Mouse (Mus musculus): ENCODE data around the gene Zfp536. TPM values are rescaled to one million over a fixed set of nuclear protein-coding genes. Genes with fewer than 3 reads are reported as not detected.

The Zfp536 gene
- total RNA-seq, 2 experiments from 2014 or later: 32.5 to 37.6 TPM

DNA sequence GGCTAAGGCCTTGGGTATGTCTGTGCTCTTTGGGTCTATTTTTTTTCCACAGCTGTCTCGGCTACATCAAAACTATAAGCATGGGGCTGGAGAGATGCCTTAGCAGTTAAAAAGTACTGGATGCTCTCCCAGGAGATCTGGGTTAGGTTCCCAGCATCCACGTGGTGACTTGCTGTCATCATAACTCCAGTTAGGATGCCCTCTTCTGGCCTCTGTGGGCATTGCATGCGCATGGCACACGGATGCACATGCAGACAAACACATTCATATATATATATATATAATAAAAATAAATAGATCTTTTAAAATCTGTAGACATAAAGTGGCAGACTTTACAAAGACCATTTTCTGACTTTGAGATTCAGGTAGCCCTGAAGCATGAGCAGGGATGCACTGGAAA, 290.9 kb downstream of the Zfp536 start:
- DNase-seq: peak; percentile 27
- intact Hi-C loops (cut with DNase I): no loop called here

DNA sequence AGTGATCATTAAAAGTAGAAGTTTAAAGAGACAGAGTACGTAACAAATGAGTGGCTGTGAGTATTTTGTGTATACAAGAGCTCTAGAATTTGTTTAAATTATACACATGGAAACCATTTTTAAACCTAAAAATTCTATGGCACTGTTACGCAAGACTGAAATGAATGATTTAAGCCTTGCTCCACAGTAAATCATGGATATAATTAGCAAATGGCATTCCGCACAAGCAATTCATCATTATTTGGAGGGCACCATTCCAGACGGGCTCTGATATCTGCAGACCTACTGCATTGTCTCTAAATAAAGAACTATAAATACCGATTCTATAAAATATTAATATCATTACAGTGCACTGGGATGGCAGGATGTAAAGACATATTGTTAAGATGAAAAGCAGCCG, 292.3 kb downstream of the Zfp536 start:
- intact Hi-C loops (cut with DNase I): no loop called here
- DNase-seq: no peak

DNA sequence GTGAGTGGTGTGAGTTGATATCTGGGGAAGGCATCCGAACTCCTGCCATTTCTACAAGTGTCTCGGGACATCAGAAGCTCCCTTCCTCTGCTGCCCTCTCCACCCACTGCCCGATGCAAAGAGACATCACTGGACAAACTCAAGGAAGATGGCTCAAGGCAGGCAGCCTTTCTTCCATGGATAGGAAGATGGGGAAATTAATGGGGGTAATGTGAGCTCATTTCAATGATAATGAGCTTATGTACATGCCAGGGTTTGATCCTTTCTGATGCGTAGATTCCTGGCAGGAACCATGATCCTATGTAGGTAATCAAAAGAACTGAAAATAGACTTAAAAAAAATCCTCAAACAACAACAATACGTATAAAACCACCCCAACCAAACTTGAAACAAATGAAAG, 296.1 kb downstream of the Zfp536 start:
- no peak for DNase-seq
- intact Hi-C loops (cut with DNase I): no loop called here

DNA sequence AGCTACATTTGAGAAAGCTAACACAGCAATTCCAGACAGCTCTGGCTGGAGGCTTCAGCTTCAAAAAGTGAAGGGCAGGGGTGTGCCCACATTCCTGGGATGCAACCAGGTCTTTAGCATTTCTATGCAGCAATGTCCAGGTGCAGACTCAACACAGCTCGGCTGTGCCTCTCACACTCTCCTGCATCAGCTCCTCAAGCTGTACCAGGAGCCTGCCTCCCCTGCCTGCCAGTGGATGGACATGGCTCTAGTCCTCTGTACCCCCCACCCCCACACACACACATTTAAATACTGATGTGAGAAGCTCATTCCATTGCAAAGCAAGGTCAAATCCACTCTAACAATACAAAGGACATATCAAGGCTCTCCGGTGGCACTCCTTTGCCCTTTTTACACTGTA, 298.0 kb downstream of the Zfp536 start:
- intact Hi-C loops (cut with DNase I): no loop called here
- no peak for DNase-seq

DNA sequence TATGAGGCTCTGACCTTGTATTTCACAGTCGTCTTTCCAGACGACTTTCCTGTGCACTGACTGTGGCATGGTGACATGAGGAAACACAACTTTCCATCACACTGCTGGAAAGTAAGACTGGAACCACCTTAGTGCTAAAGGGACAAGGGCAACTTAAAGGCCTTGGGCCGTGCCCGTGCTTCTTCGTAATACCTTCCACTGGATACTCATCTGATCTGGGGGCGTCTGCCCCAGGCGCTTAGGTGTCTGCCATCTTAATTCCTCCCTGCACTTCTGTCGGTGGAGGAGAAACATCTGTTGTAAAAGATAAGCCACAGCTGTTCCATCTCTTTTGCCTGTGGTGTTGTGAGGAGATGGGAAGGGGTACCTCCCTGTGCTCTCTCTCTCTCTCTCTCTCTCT, 299.2 kb downstream of the Zfp536 start:
- DNase-seq: no peak
- intact Hi-C loops (cut with DNase I): no loop called here

DNA sequence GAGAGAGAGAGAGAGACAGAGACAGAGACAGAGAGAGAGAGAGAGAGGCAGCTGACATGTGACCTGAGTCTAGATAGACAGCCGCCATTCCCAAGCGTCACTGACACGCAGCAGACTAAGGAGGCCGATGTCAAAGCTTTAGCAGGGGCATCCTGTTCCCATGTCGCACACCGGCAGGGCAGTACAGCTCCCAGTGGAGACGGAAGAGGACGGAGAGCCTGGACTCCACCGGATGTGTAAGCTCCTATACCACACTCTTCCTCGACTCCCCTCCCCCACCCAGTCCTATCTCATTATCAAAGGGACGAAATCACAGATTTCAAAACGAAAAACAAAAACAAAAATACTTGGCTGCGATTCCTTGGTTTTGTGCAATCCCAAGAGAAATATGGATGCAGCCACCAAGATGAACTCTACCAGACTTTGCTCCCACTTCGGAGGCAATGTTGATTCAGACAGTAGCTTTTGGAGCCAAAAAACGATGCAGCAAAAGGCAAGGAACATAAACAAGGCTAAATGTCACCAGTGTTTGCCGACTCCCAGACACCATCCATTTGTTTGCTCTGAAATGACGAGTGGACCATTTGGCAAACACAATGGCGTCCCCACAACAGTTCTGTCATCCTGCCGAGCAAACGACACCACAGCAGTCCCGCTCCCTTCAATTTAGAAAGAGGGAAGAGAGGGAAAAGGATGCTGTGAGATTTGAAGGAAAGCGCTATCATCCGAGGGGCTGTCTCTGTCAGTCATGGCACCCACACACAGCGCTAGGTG, 299.9 kb downstream of the Zfp536 start:
- intact Hi-C loops (cut with DNase I): no loop called here
- no peak for DNase-seq

DNA sequence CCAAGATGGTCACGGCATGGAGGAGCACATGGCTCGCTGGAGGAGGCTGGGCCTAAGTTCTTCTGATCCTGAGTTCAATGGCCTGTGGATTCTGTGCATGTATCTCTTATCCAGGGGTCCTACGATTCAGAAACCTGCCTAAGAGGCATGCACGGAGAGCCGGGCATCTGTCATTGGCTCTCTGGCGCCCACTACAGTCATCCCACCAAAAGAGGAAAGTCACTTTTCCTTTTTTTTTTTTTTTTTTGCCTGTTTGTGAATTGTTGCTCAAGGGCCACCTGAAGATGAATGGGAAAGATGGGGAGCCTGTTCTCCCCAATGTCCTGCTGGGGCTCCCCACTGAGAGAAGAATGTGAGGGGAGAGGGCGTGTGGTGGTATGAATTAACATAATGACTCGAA, 301.7 kb downstream of the Zfp536 start:
- intact Hi-C loops (cut with DNase I): no loop called here
- DNase-seq: peak; percentile 11

DNA sequence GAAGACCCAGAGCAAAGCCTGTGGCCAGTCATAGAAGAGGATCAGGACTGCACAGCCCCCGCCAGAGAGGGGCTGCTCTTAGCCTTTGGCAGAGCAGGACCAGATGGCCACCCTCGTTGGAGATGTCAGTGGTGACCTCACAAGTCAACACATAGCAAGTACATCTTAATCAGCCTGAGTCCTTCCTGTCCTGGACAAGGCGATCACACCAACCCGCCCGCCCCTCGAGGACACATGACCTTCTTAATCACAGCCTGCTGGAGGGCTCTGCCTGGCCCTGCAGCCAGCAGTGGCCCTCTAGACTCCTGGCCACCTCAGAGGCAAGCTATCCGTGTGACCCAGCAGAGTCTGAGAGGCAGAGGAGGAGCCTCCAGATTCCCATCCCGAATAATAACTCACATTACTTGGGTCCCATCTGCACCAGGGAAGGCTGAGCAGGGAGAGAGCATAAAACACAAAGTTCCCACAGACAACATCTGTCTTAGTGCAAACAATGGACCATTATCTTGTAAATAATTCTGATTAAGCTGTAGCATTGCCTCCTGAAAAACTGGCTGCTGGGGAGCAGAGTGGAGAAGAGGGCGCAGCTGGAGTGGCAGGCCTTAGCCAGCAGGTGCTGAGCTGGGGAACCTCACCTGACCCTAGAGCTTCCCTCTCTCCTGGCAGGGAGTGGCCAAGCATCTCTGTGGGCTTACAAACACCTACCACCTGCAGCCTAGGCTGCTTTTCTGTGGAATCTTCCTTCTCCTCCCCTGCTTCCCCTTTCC, 306.8 kb downstream of the Zfp536 start:
- intact Hi-C loops (cut with DNase I): no loop called here
- peak; percentile 8 for DNase-seq

DNA sequence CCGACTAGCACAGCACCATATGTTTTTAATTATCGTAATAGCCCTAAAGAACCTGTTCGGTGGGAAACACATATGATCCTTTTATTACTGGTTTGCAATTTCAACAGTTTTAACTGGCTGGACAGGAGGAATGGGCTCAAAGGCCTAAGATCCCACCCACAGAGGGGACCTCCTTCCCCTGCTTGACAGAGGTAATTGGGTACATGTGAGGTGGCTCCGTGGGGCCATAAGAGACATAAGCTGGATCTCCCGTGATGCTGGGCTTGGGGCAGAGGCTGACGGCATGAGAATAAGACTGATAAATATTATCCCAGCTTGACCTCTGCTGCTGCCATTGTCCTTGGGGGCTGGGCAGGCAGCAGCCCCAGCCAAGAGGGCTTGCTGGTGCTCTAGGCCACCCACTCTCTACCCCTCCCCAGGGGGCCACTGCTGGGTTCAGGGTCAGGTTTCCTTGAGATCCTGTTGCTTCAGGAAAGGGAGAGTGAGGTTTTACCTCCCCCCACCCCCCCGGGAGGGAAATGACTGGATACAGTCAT, 309.2 kb downstream of the Zfp536 start:
- DNase-seq: no peak
- intact Hi-C loops (cut with DNase I): no loop called here

DNA sequence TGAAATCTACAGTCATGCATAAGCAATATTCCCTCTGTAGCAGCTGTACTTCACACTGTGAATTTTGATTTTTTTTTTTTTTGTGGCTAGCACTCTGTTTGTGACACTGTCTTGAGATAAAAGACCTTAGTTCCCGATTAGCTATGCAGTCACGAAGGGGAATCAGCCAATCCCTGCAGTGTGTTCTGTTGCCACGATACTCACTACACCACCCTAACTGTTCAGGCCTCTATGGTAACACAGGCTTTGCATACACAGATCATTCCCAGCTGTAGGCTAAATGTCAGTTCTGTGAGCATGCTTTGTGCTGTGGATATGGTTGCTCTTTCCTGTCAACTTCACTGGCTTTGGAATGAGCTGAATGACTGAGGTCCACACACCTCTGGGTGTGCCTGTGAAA, 325.9 kb downstream of the Zfp536 start:
- DNase-seq: no peak
- intact Hi-C loops (cut with DNase I): no loop called here

DNA sequence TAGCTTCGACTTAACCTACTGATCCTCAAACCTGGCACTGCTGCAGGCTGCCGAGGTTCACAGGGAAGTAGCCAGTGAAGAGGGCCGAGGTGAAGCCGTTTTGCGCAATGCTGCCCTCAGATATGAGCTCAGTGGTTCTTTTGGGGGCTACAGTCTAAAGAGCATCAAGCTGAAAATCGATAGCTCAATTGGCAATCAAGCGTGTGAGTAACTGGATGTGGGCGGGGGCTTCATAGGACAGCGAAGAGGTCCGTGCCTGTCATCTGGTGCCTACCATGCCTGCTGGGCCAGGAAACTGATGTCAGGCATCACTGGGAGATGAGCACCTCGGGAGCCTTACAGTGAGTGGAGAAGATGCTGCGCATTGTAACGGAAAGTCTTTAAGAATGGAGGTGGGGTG, 333.5 kb downstream of the Zfp536 start:
- DNase-seq: no peak
- intact Hi-C loops (cut with DNase I): no loop called here

DNA sequence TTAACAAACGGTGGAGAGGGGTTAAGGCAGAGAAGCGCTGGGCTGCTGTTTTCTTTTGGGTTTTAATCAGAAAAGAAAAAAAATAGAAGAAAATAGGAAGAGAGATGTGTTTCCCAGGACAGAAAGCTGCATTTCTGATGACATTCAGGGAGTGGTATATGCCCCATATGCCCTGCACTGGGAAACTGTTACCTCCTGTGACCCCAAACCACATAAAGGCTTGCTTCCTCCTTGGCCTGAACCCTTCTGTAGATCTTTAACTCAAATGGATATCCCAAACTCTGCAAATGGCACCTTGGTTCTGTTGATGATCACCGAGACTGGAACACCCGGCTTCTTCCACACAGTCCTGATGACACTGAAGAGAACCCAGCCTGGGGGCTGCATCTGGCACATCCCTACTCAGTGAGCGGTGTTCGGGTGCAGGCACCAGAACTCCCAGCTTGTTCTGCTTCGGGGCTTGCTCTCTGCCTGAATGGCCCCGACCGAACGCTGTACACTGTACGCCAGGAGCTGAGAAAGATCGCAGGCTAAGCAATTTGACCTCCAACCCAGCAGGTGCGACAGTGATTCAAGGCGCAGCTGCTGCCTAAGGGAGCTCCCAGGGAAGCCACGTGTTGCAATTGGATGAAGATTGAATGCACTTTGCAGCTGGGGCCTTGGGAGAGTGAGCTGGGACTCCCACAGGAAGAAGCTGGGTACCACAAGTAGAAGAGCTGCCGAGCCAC, 334.2 kb downstream of the Zfp536 start:
- peak; percentile 27 for DNase-seq
- intact Hi-C loops (cut with DNase I): no loop called here

DNA sequence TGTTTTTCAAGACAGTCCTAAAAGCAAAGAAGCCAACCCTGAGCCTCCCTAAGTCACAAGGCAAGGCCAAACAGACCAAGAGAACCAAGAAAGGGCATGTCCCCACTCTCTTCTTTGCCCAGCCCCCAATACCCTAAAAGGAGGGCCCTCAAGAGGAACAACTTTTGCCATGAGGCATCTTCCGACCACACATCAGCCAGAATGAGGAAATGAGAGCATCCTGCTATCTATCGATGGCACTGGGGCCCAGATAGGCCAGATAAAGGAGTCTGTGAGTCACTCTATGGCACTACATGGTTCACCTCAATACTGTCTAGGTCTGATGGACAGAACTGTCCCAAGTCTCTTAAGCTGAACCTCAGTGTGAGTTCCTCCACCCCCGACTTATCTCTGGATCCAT, 335.6 kb downstream of the Zfp536 start:
- DNase-seq: no peak
- intact Hi-C loops (cut with DNase I): no loop called here

DNA sequence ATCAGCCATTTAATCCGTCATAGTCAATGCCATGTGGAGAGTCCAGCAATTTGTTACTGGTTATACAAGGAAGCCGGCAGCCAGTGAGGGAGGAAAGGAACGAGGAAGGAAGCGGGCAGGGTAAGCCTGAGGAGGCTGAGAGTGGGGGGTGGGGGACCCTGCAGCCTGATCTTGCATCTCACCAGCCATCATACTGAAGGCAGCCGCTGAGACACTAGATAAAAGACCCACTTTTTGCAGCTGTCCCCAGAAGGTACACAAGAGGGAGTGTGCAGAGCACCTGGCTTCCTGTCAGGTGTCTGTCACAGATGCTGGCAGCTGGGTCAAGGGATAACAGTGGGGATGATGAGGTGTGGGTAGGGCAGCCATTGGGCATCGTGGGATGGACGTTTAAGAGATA, 340.3 kb downstream of the Zfp536 start:
- DNase-seq: no peak
- intact Hi-C loops (cut with DNase I): no loop called here

DNA sequence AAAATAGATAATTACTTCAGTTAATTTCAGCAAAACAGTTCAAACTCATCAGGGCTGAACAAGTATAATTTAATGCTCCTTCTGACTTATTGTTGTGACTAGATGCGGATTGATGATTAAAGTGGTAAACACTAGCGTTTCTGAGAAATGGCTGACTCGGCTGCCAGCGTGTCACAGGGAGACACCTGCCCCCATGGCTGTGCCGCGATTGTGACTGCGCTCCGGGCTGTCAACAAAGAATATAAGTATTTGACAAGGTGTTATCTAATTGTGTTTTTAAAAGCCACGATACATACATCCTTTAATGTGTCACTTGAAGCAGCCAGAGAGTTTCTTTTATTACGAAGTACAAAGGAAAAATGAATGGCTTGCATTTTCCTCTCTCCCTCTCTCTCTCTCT, 342.0 kb downstream of the Zfp536 start:
- intact Hi-C loops (cut with DNase I): no loop called here
- no peak for DNase-seq

DNA sequence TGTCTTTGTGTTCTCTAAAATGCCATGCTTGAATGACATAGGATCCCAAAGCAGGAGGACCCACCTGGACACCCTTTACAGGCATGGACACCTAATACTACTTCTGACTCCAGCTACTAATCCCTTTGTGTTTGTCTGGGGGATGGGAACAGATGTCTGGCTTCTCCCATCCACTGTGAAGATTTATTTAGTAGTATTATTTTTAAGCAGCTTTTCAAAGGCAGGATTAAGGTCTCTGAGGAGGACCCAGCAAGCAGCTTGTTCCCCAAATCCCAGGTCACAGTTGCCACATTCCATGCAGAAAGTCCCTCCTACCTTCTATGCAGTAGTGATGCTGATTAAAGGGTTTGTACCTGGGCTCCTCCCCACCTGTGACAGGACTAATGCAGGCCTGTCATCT, 347.4 kb downstream of the Zfp536 start:
- intact Hi-C loops (cut with DNase I): no loop called here
- DNase-seq: no peak

DNA sequence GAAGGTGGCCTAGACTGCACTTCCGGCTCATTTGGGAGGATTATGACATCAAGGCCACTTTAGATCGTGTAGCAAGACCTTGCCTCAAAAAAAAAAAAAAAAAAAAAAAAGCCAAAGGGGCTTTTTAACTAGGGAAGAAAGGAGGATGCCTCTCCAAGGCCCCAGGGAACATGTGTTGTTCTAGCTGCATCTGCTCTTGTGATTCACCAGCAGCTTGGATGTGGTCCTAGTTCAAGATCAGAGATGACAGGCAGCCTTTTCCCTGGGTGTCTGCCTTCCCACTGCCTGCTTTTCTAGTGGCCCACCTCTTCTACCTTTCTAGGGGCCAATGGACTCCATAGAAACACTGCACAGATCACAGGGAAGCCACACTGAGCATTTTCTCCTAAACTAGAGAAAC, 350.5 kb downstream of the Zfp536 start:
- no peak for DNase-seq
- intact Hi-C loops (cut with DNase I): no loop called here
